22 mouse cellular contexts compared by ENCODE assay signal in the genomic region with DNA sequence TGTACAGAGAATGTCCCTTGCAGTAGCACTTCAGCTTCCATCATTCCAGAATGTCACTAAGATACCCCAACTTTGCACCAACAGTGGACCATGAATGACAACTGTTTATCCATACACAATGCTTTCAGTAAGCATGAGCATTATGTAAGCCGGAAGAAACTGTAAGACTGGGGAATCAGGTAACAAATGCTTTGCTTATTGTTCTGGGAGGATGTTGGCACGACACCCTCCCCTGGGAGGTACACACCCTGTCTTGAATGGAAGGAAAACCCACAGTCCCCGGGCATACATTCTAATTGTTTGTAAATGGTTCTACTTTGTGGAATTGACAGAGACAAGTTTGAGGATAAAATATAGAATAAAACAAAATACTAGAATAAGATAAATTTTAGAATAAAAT.
DNase-seq lines count a peak whose midpoint lies in the region; ATAC-seq lines count a peak whose summit lies in the region.
"Had no signal": no experiment of that assay in that cellular context is flagged by ENCODE, and none has a peak within 500 bp of the region (broad histone marks: within the 10 kb centered on the region; RNA-seq: fewer than 3 reads in every experiment).

No protein-coding gene starts in this region.

- no peak overlapping the region for H3K9ac ChIP-seq in heart, embryonic 12.5 days
- H3K9ac ChIP-seq: forebrain, embryonic 15.5 days; heart, embryonic 13.5 days; lung, embryonic 15.5 days; neural tube, embryonic 12.5 days had no signal

- DNase-seq in heart, adult 11 months, result peak; percentile 96
- DNase-seq in NIH3T3 (ENCODE audit: low read depth), result peak; percentile 23
- DNase-seq in heart, postnatal 14 days, result peak; percentile 28 to 39
- DNase-seq in kidney, postnatal 36 days, result peak; percentile 54 to 67
- no peak for DNase-seq in thymus, postnatal 14 days
- DNase-seq in right cerebral cortex, postnatal 14 days, result no peak
- DNase-seq: cerebellum, adult 11 months; cerebellum, postnatal 25 days; layer of hippocampus, postnatal 36 days; left cerebral cortex, postnatal 4 days; right cerebral cortex, postnatal 4 days; thymus, postnatal 36 days had no signal

- no peak overlapping the region for H3K4me2 ChIP-seq in heart, embryonic 12.5 days
- H3K4me2 ChIP-seq: forebrain, embryonic 15.5 days; heart, embryonic 13.5 days; liver, embryonic 11.5 days; lung, embryonic 15.5 days; neural tube, embryonic 12.5 days had no signal

- no peak for ATAC-seq in heart, embryonic 12.5 days (ENCODE audit: insufficient number of reproducible peaks, low FRiP score)
- no peak for ATAC-seq in erythroblast, adult 5-6 weeks (replicated peaks; ENCODE audit: low FRiP score, poor library complexity, severe bottlenecking)
- ATAC-seq: activated CD4-positive, CD25-positive, alpha-beta regulatory T cell, adult 4 months; forebrain, embryonic 15.5 days; inflammation-experienced regulatory T-cells, adult 6 months; Patski had no signal

- no peak overlapping the region for H3K27ac ChIP-seq in heart, embryonic 12.5 days (ENCODE audit: poor library complexity, severe bottlenecking)
- H3K27ac ChIP-seq: forebrain, embryonic 15.5 days; heart, embryonic 13.5 days; lung, embryonic 15.5 days; neural tube, embryonic 12.5 days had no signal

- no peaks in the 10 kb centered on the region for H3K4me1 ChIP-seq in heart, embryonic 12.5 days (replicated peaks)
- H3K4me1 ChIP-seq: forebrain, embryonic 15.5 days; heart, embryonic 13.5 days; lung, embryonic 15.5 days; neural tube, embryonic 12.5 days had no signal

- intact Hi-C loops in heart, postnatal 14 days (cut with DNase I), result loop anchor here (5.0 kb wide), 1 partner anchor 35 kb away; no protein-coding TSS in a partner anchor

- 67% methylated on average over 3 of the region's 3 CpGs for WGBS in heart, embryonic 12.5 days

- no peaks in the 10 kb centered on the region for H3K27me3 ChIP-seq in heart, embryonic 12.5 days (replicated peaks)
- H3K27me3 ChIP-seq: lung, embryonic 15.5 days; neural tube, embryonic 12.5 days; Patski had no signal

- no peaks in the 10 kb centered on the region for H3K36me3 ChIP-seq in heart, embryonic 12.5 days
- H3K36me3 ChIP-seq: forebrain, embryonic 15.5 days; heart, embryonic 13.5 days; lung, embryonic 15.5 days; neural tube, embryonic 12.5 days had no signal

- no peak overlapping the region for H3K4me3 ChIP-seq in heart, embryonic 12.5 days
- H3K4me3 ChIP-seq: forebrain, embryonic 15.5 days; heart, embryonic 13.5 days; lung, embryonic 15.5 days; neural tube, embryonic 12.5 days had no signal

- H3K9me3 ChIP-seq in heart, embryonic 12.5 days (replicated peaks), result no peaks in the 10 kb centered on the region
- H3K9me3 ChIP-seq: forebrain, embryonic 15.5 days; heart, embryonic 13.5 days; lung, embryonic 15.5 days; neural tube, embryonic 12.5 days had no signal

Comparison
In these comparisons a context has a peak if more than half of its experiments do, and no peak if none do; other contexts are left out.
1. DNase-seq: peak in heart, adult 11 months (single experiment), NIH3T3 (single experiment), heart, postnatal 14 days (2 of 2) and kidney, postnatal 36 days (2 of 2); none in thymus, postnatal 14 days (single experiment) and right cerebral cortex, postnatal 14 days (single experiment).